In the genomic region with DNA sequence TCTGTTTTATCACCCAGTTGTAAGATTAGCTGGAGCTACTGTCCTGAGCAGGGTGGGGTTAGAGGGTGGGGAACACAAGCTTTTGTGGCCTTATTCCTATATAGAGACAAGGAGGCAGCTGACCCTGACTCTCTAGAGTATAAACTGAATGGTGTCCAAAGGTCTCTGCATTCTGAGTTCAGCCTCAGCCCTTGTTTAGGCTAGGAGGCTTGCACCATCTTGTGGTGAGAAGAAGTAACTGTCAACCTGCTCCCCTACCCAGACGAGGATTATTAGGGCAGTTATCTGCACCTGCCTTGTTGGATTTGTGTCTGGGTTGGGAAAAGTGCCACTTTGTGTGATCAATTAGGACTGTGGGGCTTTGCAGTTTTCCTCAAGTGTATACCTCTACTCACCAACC, we compare ENCODE assay signal across 10 mouse cellular contexts. TPM values are rescaled to one million over a fixed set of nuclear protein-coding genes. Genes with fewer than 3 reads are reported as not detected.
DNase-seq lines count a peak whose midpoint lies in the region; ATAC-seq and TF ChIP-seq lines count a peak whose summit lies in the region.
"Had no signal": no experiment of that assay in that cellular context is flagged by ENCODE, and none has a peak within 500 bp of the region (broad histone marks: within the 10 kb centered on the region; RNA-seq: fewer than 3 reads in every experiment).

No protein-coding gene starts in this region.

- no peak overlapping the region for H3K9ac ChIP-seq in hindbrain, embryonic 16.5 days (ENCODE audit: low read depth, low read length)
- H3K9ac ChIP-seq in hindbrain, embryonic 13.5 days, result no peak overlapping the region
- H3K9ac ChIP-seq: limb, embryonic 15.5 days; stomach, embryonic 15.5 days had no signal

- TF ChIP-seq CTCF in G1E (IDR thresholded peaks at IDR 0.05; ENCODE audit: low read depth, low read length), result peak; percentile 8; the same call in 1 of the 2 replicates
- TF ChIP-seq CTCF in thymus, adult 2 months (IDR thresholded peaks at IDR 0.05; ENCODE audit: borderline replicate concordance, control insufficient read depth, extremely low read depth, insufficient read depth, low read length, poor library complexity), result no peak

- H3K27ac ChIP-seq in hindbrain, embryonic 16.5 days (ENCODE audit: low read depth, low read length), result no peak overlapping the region
- no peak overlapping the region for H3K27ac ChIP-seq in hindbrain, embryonic 13.5 days
- H3K27ac ChIP-seq in thymus, adult 2 months (ENCODE audit: control insufficient read depth, insufficient read depth, low read length), result no peak overlapping the region
- H3K27ac ChIP-seq: limb, embryonic 15.5 days; stomach, embryonic 15.5 days had no signal

- H3K4me3 ChIP-seq in hindbrain, embryonic 16.5 days (ENCODE audit: low read length), result no peak overlapping the region
- no peak overlapping the region for H3K4me3 ChIP-seq in hindbrain, embryonic 13.5 days
- H3K4me3 ChIP-seq in G1E (ENCODE audit: low read depth, low read length), result no peak overlapping the region
- no peak overlapping the region for H3K4me3 ChIP-seq in thymus, adult 2 months (ENCODE audit: control insufficient read depth, insufficient read depth, low read length)
- H3K4me3 ChIP-seq: limb, embryonic 15.5 days; stomach, embryonic 15.5 days had no signal

- no peak for TF ChIP-seq POLR2A in thymus, adult 2 months (IDR thresholded peaks at IDR 0.05; ENCODE audit: control insufficient read depth, extremely low read depth, insufficient read depth, low read length, poor library complexity)

- H3K4me2 ChIP-seq in hindbrain, embryonic 16.5 days (ENCODE audit: low read length), result no peak overlapping the region
- H3K4me2 ChIP-seq in hindbrain, embryonic 13.5 days, result no peak overlapping the region
- H3K4me2 ChIP-seq: limb, embryonic 15.5 days; stomach, embryonic 15.5 days had no signal

- peaks cover 45% of the 10 kb centered on the region for H3K36me3 ChIP-seq in hindbrain, embryonic 16.5 days (ENCODE audit: control insufficient read depth, insufficient read depth, low read length)
- H3K36me3 ChIP-seq in hindbrain, embryonic 13.5 days, result peaks cover 62% of the 10 kb centered on the region
- peaks cover 69% of the 10 kb centered on the region for H3K36me3 ChIP-seq in G1E (replicated peaks)
- H3K36me3 ChIP-seq in thymus, adult 2 months (ENCODE audit: control insufficient read depth, insufficient read depth, low read length), result peaks cover 46% of the 10 kb centered on the region

- H3K4me1 ChIP-seq in hindbrain, embryonic 16.5 days (ENCODE audit: control insufficient read depth, insufficient read depth, low read depth, low read length), result peaks cover 10% of the 10 kb centered on the region; the same call in 1 of the 2 replicates
- peaks cover 15% of the 10 kb centered on the region for H3K4me1 ChIP-seq in hindbrain, embryonic 13.5 days (replicated peaks)
- peaks cover 33% of the 10 kb centered on the region for H3K4me1 ChIP-seq in G1E (ENCODE audit: insufficient read depth, low read depth, low read length)
- peaks cover 8% of the 10 kb centered on the region for H3K4me1 ChIP-seq in thymus, adult 2 months (replicated peaks; ENCODE audit: control insufficient read depth, insufficient read depth, low read length)

- 0 out of 2 replicates have a peak, but pooled peaks have one; percentile 22 for ATAC-seq in hindbrain, embryonic 16.5 days
- no peak for ATAC-seq in hindbrain, embryonic 13.5 days (ENCODE audit: low FRiP score)
- no peak for ATAC-seq in G1E (ENCODE audit: extremely low read depth, insufficient number of reproducible peaks, low FRiP score, poor library complexity, severe bottlenecking)

- 27% methylated on average over 1 of the region's 1 CpGs for WGBS in hindbrain, embryonic 16.5 days
- 27% methylated on average over 1 of the region's 1 CpGs for WGBS in hindbrain, embryonic 13.5 days
- WGBS in thymus, adult 2 months, result 48% methylated on average over 1 of the region's 1 CpGs

- H3K9me3 ChIP-seq in hindbrain, embryonic 16.5 days (ENCODE audit: control insufficient read depth, low read length), result no peaks in the 10 kb centered on the region
- no peaks in the 10 kb centered on the region for H3K9me3 ChIP-seq in hindbrain, embryonic 13.5 days
- no peaks in the 10 kb centered on the region for H3K9me3 ChIP-seq in G1E (replicated peaks)
- H3K9me3 ChIP-seq: limb, embryonic 15.5 days; stomach, embryonic 15.5 days had no signal

- peak; percentile 54 for DNase-seq in G1E (ENCODE audit: low spot score)
- peak; percentile 49 to 68 for DNase-seq in cerebellum, postnatal 25 days
- DNase-seq in lung, postnatal 10 days, result peak; percentile 64
- DNase-seq in layer of hippocampus, adult 11-12 months (ENCODE audit: low spot score), result no peak
- no peak for DNase-seq in right cerebral cortex, postnatal 25 days
- no peak for DNase-seq in thymus, adult 2 months

- H3K27me3 ChIP-seq in hindbrain, embryonic 16.5 days (replicated peaks; ENCODE audit: control insufficient read depth, insufficient read depth, low read length), result no peaks in the 10 kb centered on the region; the same call in 1 of the 2 replicates
- peaks cover 17% of the 10 kb centered on the region for H3K27me3 ChIP-seq in hindbrain, embryonic 13.5 days
- peaks cover 17% of the 10 kb centered on the region for H3K27me3 ChIP-seq in G1E (ENCODE audit: insufficient read depth, low read length)
- no peaks in the 10 kb centered on the region for H3K27me3 ChIP-seq in thymus, adult 2 months (ENCODE audit: control insufficient read depth, insufficient read depth, low read length)

RNA-seq across cellular contexts. Expression of gene Gramd2, which starts 1.6 kb away (rescaled TPM):
- polyA plus RNA-seq in hindbrain, embryonic 16.5 days (2015; fragmentation: Nextera tagmentation; extraction: Ambion mirVana), result 5.4 and 5.6 TPM in 2 replicates
- polyA plus RNA-seq in hindbrain, embryonic 13.5 days (2015; fragmentation: Nextera tagmentation; extraction: Ambion mirVana), result 2.2 and 2.6 TPM in 2 replicates
- total RNA-seq in G1E (2014; fragmentation: Nextera tagmentation), result not detected in 2 replicates
- total RNA-seq in G1E (2017), result not detected in 2 replicates
- not detected in 2 replicates for polyA plus RNA-seq in G1E (2012)
- polyA plus RNA-seq in thymus, adult 2 months (2012; rRNA removed), result 0.69 and 1.00 TPM in 2 replicates

RNA-seq across cellular contexts. Expression of gene Pkm, which starts 22.1 kb away (rescaled TPM):
- polyA plus RNA-seq in hindbrain, embryonic 16.5 days (2015; fragmentation: Nextera tagmentation; extraction: Ambion mirVana), result 1,087 and 1,130 TPM in 2 replicates
- polyA plus RNA-seq in hindbrain, embryonic 13.5 days (2015; fragmentation: Nextera tagmentation; extraction: Ambion mirVana), result 1,130 and 1,207 TPM in 2 replicates
- total RNA-seq in G1E (2014; fragmentation: Nextera tagmentation) (434 and 515 TPM in 2 replicates), G1E (2017) (2,044 and 2,381 TPM in 2 replicates)
- polyA plus RNA-seq in G1E (2012), result 1,891 and 2,295 TPM in 2 replicates
- polyA plus RNA-seq in thymus, adult 2 months (2012; rRNA removed), result 916 and 1,063 TPM in 2 replicates

Comparison
In these comparisons a context has a peak if more than half of its experiments do, and no peak if none do; other contexts are left out.
1. DNase-seq: peak in G1E (single experiment), cerebellum, postnatal 25 days (2 of 2) and lung, postnatal 10 days (single experiment); none in layer of hippocampus, adult 11-12 months (single experiment), right cerebral cortex, postnatal 25 days (single experiment) and thymus, adult 2 months (single experiment).